Mouse (Mus musculus): ENCODE measurements around the gene Atp13a2. TPM values are rescaled to one million over a fixed set of nuclear protein-coding genes. Genes with fewer than 3 reads are reported as not detected.

Gene Atp13a2
- total and polyA plus RNA-seq, 3 experiments: 29.0 to 65.4 TPM; not detected in 1

DNA sequence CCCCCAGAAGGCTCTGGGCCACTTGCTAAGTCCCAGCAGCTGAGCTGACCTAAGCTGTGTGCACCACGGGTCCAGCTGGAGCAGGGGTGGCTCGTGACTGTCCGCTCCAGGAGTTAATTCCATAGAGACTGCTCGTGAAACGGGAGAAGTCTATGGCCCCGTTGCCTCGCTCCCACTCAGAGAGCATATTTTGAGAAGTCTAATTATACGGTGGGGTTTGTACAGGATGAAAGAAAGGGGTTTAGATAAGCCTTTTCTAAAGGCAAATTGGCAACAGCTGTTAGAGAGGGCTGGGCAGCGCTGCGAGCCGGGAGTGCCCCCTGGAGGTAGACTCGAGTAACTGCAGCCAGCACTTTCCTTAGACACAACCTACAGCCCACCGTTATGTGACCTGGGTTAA is 28.9 kb upstream of the Atp13a2 start (continued):
- TF ChIP-seq TCF12 (IDR thresholded peaks at IDR 0.05; ENCODE audit: low read depth, low read length) (no peak), USF1 (IDR thresholded peaks at IDR 0.05; ENCODE audit: low read depth, low read length) (no peak), TBP (IDR thresholded peaks at IDR 0.05; ENCODE audit: low read depth, low read length) (no peak), MXI1 (IDR thresholded peaks at IDR 0.05; ENCODE audit: low read depth, low read length) (no peak), MAZ (IDR thresholded peaks at IDR 0.05; ENCODE audit: low read depth, low read length) (no peak), USF2 (IDR thresholded peaks at IDR 0.05; ENCODE audit: borderline replicate concordance in 1 of 2, insufficient read depth in 1 of 2, low read depth in 1 of 2, low read length in 2 of 2) (no peak)

DNA sequence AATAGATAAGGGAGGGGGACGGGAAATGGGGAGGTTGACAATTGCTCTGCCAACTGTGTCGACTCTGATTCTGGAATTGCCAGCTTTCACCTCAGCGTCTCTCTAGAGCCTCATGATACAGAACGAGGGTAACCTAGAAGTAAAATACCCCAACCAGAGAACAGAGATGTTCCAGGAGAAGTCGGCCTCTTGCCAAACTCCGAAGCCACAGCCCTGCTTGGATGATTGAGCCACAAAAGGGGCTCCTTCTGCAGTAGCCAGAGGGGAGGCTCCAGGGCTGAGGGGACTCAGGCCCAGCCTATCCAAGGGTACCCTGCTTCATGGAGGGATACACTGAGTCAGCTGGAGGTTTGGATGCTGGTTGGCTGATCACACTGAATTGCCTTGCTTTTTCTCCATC is 28.4 kb upstream of the Atp13a2 start:
- Histone ChIP-seq H3K27me3 (ENCODE audit: control insufficient read depth in 1 of 2, insufficient read depth in 2 of 2, low read length in 2 of 2) (no peaks in the 10 kb centered on the region; a peak in 1 of 4 replicates), H3K27ac (ENCODE audit: control insufficient read depth, low read depth, low read length) (no peak overlapping the region), H3K79me2 (ENCODE audit: control insufficient read depth, insufficient read depth, low read length, poor library complexity) (peaks cover 17% of the 10 kb centered on the region), H3K4me3 (ENCODE audit: control insufficient read depth in 1 of 2, insufficient read depth in 1 of 2, low read depth in 2 of 2, low read length in 2 of 2) (no peak overlapping the region), H3K9ac (ENCODE audit: control insufficient read depth, low read depth, low read length, poor library complexity, severe bottlenecking) (no peak overlapping the region), H3K4me1 (ENCODE audit: control insufficient read depth in 1 of 2, insufficient read depth in 2 of 2, low read length in 2 of 2) (peaks cover 5 to 18% of the 10 kb centered on the region in 2 experiments), H3K9me3 (replicated peaks; ENCODE audit: insufficient read depth, low read length) (no peaks in the 10 kb centered on the region), H3K36me3 (ENCODE audit: control insufficient read depth in 1 of 2, insufficient read depth in 2 of 2, low read length in 2 of 2) (peaks cover 0 to 9% of the 10 kb centered on the region in 2 experiments; a peak in 2 of 4 replicates)
- TF ChIP-seq MAX (IDR thresholded peaks at IDR 0.05; ENCODE audit: low read length) (no peak), POLR2AphosphoS2 (IDR thresholded peaks at IDR 0.05; ENCODE audit: low read length) (no peak), UBTF (IDR thresholded peaks at IDR 0.05; ENCODE audit: borderline replicate concordance, insufficient read depth, low read depth, low read length) (no peak), POLR2AphosphoS5 (IDR thresholded peaks at IDR 0.05; ENCODE audit: borderline replicate concordance, low read depth, low read length) (no peak), NRF1 (IDR thresholded peaks at IDR 0.05; ENCODE audit: insufficient read depth, low read depth, low read length, poor library complexity, severe bottlenecking) (no peak), GABPA (IDR thresholded peaks at IDR 0.05; ENCODE audit: low read depth, low read length) (no peak), JUND (IDR thresholded peaks at IDR 0.05; ENCODE audit: low read depth, low read length) (no peak), TBP (IDR thresholded peaks at IDR 0.05; ENCODE audit: low read depth, low read length) (no peak), USF1 (IDR thresholded peaks at IDR 0.05; ENCODE audit: low read depth, low read length) (no peak), E2F4 (IDR thresholded peaks at IDR 0.05; ENCODE audit: borderline replicate concordance, low read depth, low read length) (no peak), USF2 (IDR thresholded peaks at IDR 0.05; ENCODE audit: borderline replicate concordance in 1 of 2, insufficient read depth in 1 of 2, low read depth in 1 of 2, low read length in 2 of 2) (no peak), SIN3A (IDR thresholded peaks at IDR 0.05; ENCODE audit: low read length) (no peak), MEF2A (IDR thresholded peaks at IDR 0.05; ENCODE audit: extremely low read depth, insufficient replicate concordance, low read depth, low read length, poor library complexity, severe bottlenecking) (no peak), ZKSCAN1 (IDR thresholded peaks at IDR 0.05; ENCODE audit: low read depth, low read length) (no peak), MYB (IDR thresholded peaks at IDR 0.05; ENCODE audit: low read depth, low read length) (no peak)
- no peak for DNase-seq (ENCODE audit: low read depth, low spot score)

All from MEL (cell line).